Mouse (Mus musculus) gastrocnemius, postnatal 4 days (tissue): Measurements from ENCODE around the gene Vangl1. TPM values are rescaled to one million over a fixed set of nuclear protein-coding genes. Genes with fewer than 3 reads are reported as not detected.
"Not testable (repeated sequence)": the region's sequence is repeated elsewhere in the genome, so short reads cannot be mapped to it uniquely, and the experiment has no call there.

Experiments
- DNase-seq, 2 experiments: peaks; one replicate each; pipeline ENCODE4 v3.0.0; 2021 to 2022; ENCODE audit warnings: low spot score in 2 of 2, mixed read lengths in 2 of 2
- long read RNA-seq, 2 experiments: library from polyadenylated mRNA; stranded (forward); transcript quantifications; one replicate each; pipeline ENCODE4 v2.0.0; 2021
- total RNA-seq, 2 experiments: library from RNA; stranded (reverse); gene quantifications; 2 replicates each; pipeline ENCODE4 v1.2.3; 2021

The Vangl1 gene
- total RNA-seq = 10 to 100 TPM; 19.5 to 24.6 TPM
- long read RNA-seq, experiment 1, full-length matches to known transcripts = 11 of 16 reads
- long read RNA-seq, experiment 1, partial matches to known transcripts = 0 of 16 reads
- long read RNA-seq, experiment 1, other reads (novel, unspliced or antisense) = 5 of 16 reads
- long read RNA-seq, experiment 2, full-length matches to known transcripts = 16 of 23 reads
- long read RNA-seq, experiment 2, partial matches to known transcripts = 1 of 23 reads
- long read RNA-seq, experiment 2, other reads (novel, unspliced or antisense) = 6 of 23 reads

GRCm38 (mm10) chr3:102203781-102204721 is at the start of gene Vangl1:
Gene Vangl1, minus strand, starts transcription at chr3:102204693.
- DNase-seq = peak; percentile 70 to 84

GRCm38 (mm10) chr3:102253554-102253953 is 49.1 kb upstream of the Vangl1 start:
- DNase-seq = no peak

- no peak for DNase-seq
Observed at GRCm38 (mm10) chr3:102252927-102253326, 48.4 kb upstream of the Vangl1 start.

- no peak for DNase-seq
Observed at GRCm38 (mm10) chr3:102250873-102251272, 46.4 kb upstream of the Vangl1 start.

- DNase-seq = peak in 1 of 2 experiments; percentile 52
Observed at GRCm38 (mm10) chr3:102249401-102249991, 45.0 kb upstream of the Vangl1 start.

GRCm38 (mm10) chr3:102244601-102245000 is 40.1 kb upstream of the Vangl1 start:
- no peak for DNase-seq

- DNase-seq = no peak
Observed at GRCm38 (mm10) chr3:102242854-102243253, 38.4 kb upstream of the Vangl1 start.

GRCm38 (mm10) chr3:102231418-102232134 is 27.1 kb upstream of the Vangl1 start:
- no peak for DNase-seq

GRCm38 (mm10) chr3:102222756-102223155 is 18.3 kb upstream of the Vangl1 start:
- DNase-seq = no peak

GRCm38 (mm10) chr3:102218301-102218700 is 13.8 kb upstream of the Vangl1 start:
- no peak for DNase-seq

GRCm38 (mm10) chr3:102214736-102215135 is 10.2 kb upstream of the Vangl1 start:
- no peak for DNase-seq

- DNase-seq = no peak
Observed at GRCm38 (mm10) chr3:102214299-102214698, 9.8 kb upstream of the Vangl1 start.

- no peak for DNase-seq
Observed at GRCm38 (mm10) chr3:102212896-102213295, 8.4 kb upstream of the Vangl1 start.

GRCm38 (mm10) chr3:102212336-102212735 is 7.8 kb upstream of the Vangl1 start:
- DNase-seq = no peak

- no peak for DNase-seq
Observed at GRCm38 (mm10) chr3:102211340-102211739, 6.8 kb upstream of the Vangl1 start.

GRCm38 (mm10) chr3:102210775-102211174 is 6.3 kb upstream of the Vangl1 start:
- no peak for DNase-seq

- no peak for DNase-seq
Observed at GRCm38 (mm10) chr3:102208861-102209260, 4.4 kb upstream of the Vangl1 start.

- DNase-seq = no peak
Observed at GRCm38 (mm10) chr3:102205458-102205830, 951 bp upstream of the Vangl1 start.

GRCm38 (mm10) chr3:102204734-102205457 is 403 bp upstream of the Vangl1 start:
- not testable (repeated sequence) for DNase-seq

- DNase-seq = no peak
Observed at GRCm38 (mm10) chr3:102203131-102203530, 1.4 kb downstream of the Vangl1 start.
